Mouse (Mus musculus) liver, embryonic 14.5 days (tissue): ENCODE results near the gene Cyp2w1.

Experiments
- CTCF ChIP-seq: IDR thresholded peaks from 2 replicates; pipeline ENCODE4 v1.5.1; 2016; ENCODE audit warnings: antibody characterized with exemption, low read depth, control low read depth
- EP300 ChIP-seq: IDR thresholded peaks from 2 replicates; pipeline ENCODE4 v1.6.1; 2016; ENCODE audit warnings: antibody characterized with exemption, low read depth

DNA sequence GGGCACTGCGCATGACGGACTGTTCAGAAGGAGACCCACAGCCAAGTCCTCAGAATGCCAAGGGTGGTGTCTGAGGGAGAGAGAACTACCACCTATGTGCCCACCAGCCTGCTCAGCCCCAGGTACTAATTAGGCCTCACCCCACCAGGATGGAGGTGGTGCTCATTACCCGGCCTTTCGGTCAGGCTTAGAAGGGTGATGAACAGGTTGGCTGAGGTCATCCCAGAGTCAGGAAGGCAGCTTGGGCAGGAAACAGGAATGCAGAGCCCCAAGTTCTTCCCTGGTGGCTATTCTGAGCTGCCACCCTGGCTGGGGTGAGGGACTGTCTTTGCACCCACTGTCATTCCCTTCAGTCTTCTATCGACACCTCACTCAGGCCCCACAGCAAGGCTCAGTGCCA is 33.6 kb downstream of the Cyp2w1 start:
- TF ChIP-seq CTCF (no peak), EP300 (no peak)
